Mouse (Mus musculus): ENCODE results near the gene Arsa. TPM values are rescaled to one million over a fixed set of nuclear protein-coding genes. Genes with fewer than 3 reads are reported as not detected.

The Arsa gene
- polyA plus RNA-seq, 1 experiment from 2014 or later, result 20.7 TPM

GRCm38 (mm10) chr15:89521951-89522350 lies 44.7 kb upstream of the Arsa start:
- DNase-seq (ENCODE audit: low spot score) (no peak), ATAC-seq (ENCODE audit: low FRiP score) (no peak)
- Histone ChIP-seq H3K9ac (no peak overlapping the region), H3K36me3 (replicated peaks; ENCODE audit: control insufficient read depth, insufficient read depth) (peaks cover 11% of the 10 kb centered on the region), H3K27me3 (ENCODE audit: control insufficient read depth, insufficient read depth, low read length) (peaks cover 21% of the 10 kb centered on the region), H3K4me1 (replicated peaks; ENCODE audit: control insufficient read depth, insufficient read depth, low read length) (peaks cover 10% of the 10 kb centered on the region; the same call in 1 of the 2 replicates), H3K27ac (no peak overlapping the region), H3K9me3 (ENCODE audit: control insufficient read depth, low read length) (no peaks in the 10 kb centered on the region), H3K4me2 (replicated peaks) (no peak overlapping the region), H3K4me3 (replicated peaks; ENCODE audit: low read length) (no peak overlapping the region)
- WGBS, result 78% methylated on average over 7 of the region's 7 CpGs

- Histone ChIP-seq H3K9me3 (ENCODE audit: control insufficient read depth, low read length) (no peaks in the 10 kb centered on the region), H3K9ac (no peak overlapping the region), H3K36me3 (replicated peaks; ENCODE audit: control insufficient read depth, insufficient read depth) (peaks cover 18% of the 10 kb centered on the region; the same call in 1 of the 2 replicates), H3K27me3 (ENCODE audit: control insufficient read depth, insufficient read depth, low read length) (no peaks in the 10 kb centered on the region), H3K4me2 (replicated peaks) (no peak overlapping the region), H3K27ac (no peak overlapping the region), H3K4me1 (replicated peaks; ENCODE audit: control insufficient read depth, insufficient read depth, low read length) (no peaks in the 10 kb centered on the region), H3K4me3 (replicated peaks; ENCODE audit: low read length) (no peak overlapping the region)
- DNase-seq (ENCODE audit: low spot score), result no peak
- 84% methylated on average over 4 of the region's 4 CpGs for WGBS
- no peak for ATAC-seq (ENCODE audit: low FRiP score)
Measured at GRCm38 (mm10) chr15:89512679-89513078, 35.5 kb upstream of the Arsa start.

GRCm38 (mm10) chr15:89507751-89508150 lies 30.5 kb upstream of the Arsa start:
- DNase-seq (ENCODE audit: low spot score), result no peak
- H3K9me3 ChIP-seq (ENCODE audit: control insufficient read depth, low read length), result no peaks in the 10 kb centered on the region
- H3K9ac ChIP-seq, result no peak overlapping the region
- 93% methylated on average over 8 of the region's 8 CpGs for WGBS
- H3K4me3 ChIP-seq (replicated peaks; ENCODE audit: low read length), result no peak overlapping the region
- no peaks in the 10 kb centered on the region for H3K27me3 ChIP-seq (ENCODE audit: control insufficient read depth, insufficient read depth, low read length)
- H3K4me1 ChIP-seq (replicated peaks; ENCODE audit: control insufficient read depth, insufficient read depth, low read length), result no peaks in the 10 kb centered on the region
- no peak overlapping the region for H3K27ac ChIP-seq
- no peak for ATAC-seq (ENCODE audit: low FRiP score)
- peaks cover 49% of the 10 kb centered on the region for H3K36me3 ChIP-seq (replicated peaks; ENCODE audit: control insufficient read depth, insufficient read depth)
- H3K4me2 ChIP-seq (replicated peaks), result no peak overlapping the region

GRCm38 (mm10) chr15:89504838-89505237 lies 27.6 kb upstream of the Arsa start:
- 96% methylated on average over 9 of the region's 9 CpGs for WGBS
- no peak overlapping the region for H3K27ac ChIP-seq
- H3K9me3 ChIP-seq (ENCODE audit: control insufficient read depth, low read length), result no peaks in the 10 kb centered on the region
- H3K4me3 ChIP-seq (replicated peaks; ENCODE audit: low read length), result no peak overlapping the region
- DNase-seq (ENCODE audit: low spot score) (no peak), ATAC-seq (ENCODE audit: low FRiP score) (no peak)
- H3K36me3 ChIP-seq (replicated peaks; ENCODE audit: control insufficient read depth, insufficient read depth), result peaks cover 43% of the 10 kb centered on the region
- peaks cover 9% of the 10 kb centered on the region for H3K4me1 ChIP-seq (replicated peaks; ENCODE audit: control insufficient read depth, insufficient read depth, low read length)
- H3K4me2 ChIP-seq (replicated peaks), result no peak overlapping the region
- no peaks in the 10 kb centered on the region for H3K27me3 ChIP-seq (ENCODE audit: control insufficient read depth, insufficient read depth, low read length)
- H3K9ac ChIP-seq, result no peak overlapping the region

- Histone ChIP-seq H3K9me3 (ENCODE audit: control insufficient read depth, low read length) (no peaks in the 10 kb centered on the region), H3K4me1 (replicated peaks; ENCODE audit: control insufficient read depth, insufficient read depth, low read length) (peaks cover 27% of the 10 kb centered on the region), H3K4me2 (replicated peaks) (peak overlapping the region; percentile 91), H3K27me3 (ENCODE audit: control insufficient read depth, insufficient read depth, low read length) (no peaks in the 10 kb centered on the region), H3K36me3 (replicated peaks; ENCODE audit: control insufficient read depth, insufficient read depth) (peaks cover 27% of the 10 kb centered on the region), H3K4me3 (replicated peaks; ENCODE audit: low read length) (peak overlapping the region; percentile 88; the same call in 1 of the 2 replicates), H3K27ac (no peak overlapping the region), H3K9ac (no peak overlapping the region)
- DNase-seq (ENCODE audit: low spot score), result no peak
- ATAC-seq (ENCODE audit: low FRiP score), result no peak
- 88% methylated on average over 3 of the region's 3 CpGs for WGBS
Measured at GRCm38 (mm10) chr15:89501321-89501720, 24.1 kb upstream of the Arsa start.

GRCm38 (mm10) chr15:89500221-89500791 lies 23.1 kb upstream of the Arsa start:
- Histone ChIP-seq H3K9me3 (ENCODE audit: control insufficient read depth, low read length) (no peaks in the 10 kb centered on the region), H3K36me3 (replicated peaks; ENCODE audit: control insufficient read depth, insufficient read depth) (peaks cover 22% of the 10 kb centered on the region), H3K27ac (peak overlapping the region; percentile 87; the same call in 1 of the 2 replicates), H3K27me3 (ENCODE audit: control insufficient read depth, insufficient read depth, low read length) (no peaks in the 10 kb centered on the region), H3K4me3 (replicated peaks; ENCODE audit: low read length) (peak overlapping the region; percentile 88), H3K9ac (peak overlapping the region; percentile 91), H3K4me2 (replicated peaks) (peak overlapping the region; percentile 91), H3K4me1 (replicated peaks; ENCODE audit: control insufficient read depth, insufficient read depth, low read length) (peaks cover 32% of the 10 kb centered on the region)
- ATAC-seq (ENCODE audit: low FRiP score) (peak; percentile 34), DNase-seq (ENCODE audit: low spot score) (peak; percentile 30)
- WGBS, result 2% methylated on average over 35 of the region's 35 CpGs

GRCm38 (mm10) chr15:89499784-89500220 lies 22.6 kb upstream of the Arsa start:
- Histone ChIP-seq H3K9ac (peak overlapping the region; percentile 91), H3K36me3 (replicated peaks; ENCODE audit: control insufficient read depth, insufficient read depth) (peaks cover 18% of the 10 kb centered on the region), H3K4me3 (replicated peaks; ENCODE audit: low read length) (peak overlapping the region; percentile 88), H3K4me1 (replicated peaks; ENCODE audit: control insufficient read depth, insufficient read depth, low read length) (peaks cover 32% of the 10 kb centered on the region), H3K9me3 (ENCODE audit: control insufficient read depth, low read length) (no peaks in the 10 kb centered on the region), H3K27ac (peak overlapping the region; percentile 87), H3K4me2 (replicated peaks) (peak overlapping the region; percentile 91), H3K27me3 (ENCODE audit: control insufficient read depth, insufficient read depth, low read length) (no peaks in the 10 kb centered on the region)
- peak; percentile 74 for ATAC-seq (ENCODE audit: low FRiP score)
- DNase-seq (ENCODE audit: low spot score), result peak; percentile 77
- under 1% methylated on average over 49 of the region's 60 CpGs for WGBS

GRCm38 (mm10) chr15:89498961-89499688 lies 21.9 kb upstream of the Arsa start, which contains the start of gene Shank3:
Gene Shank3 (plus strand): TSS chr15:89499623.
- H3K9ac ChIP-seq, result peak within 1 kb of the TSS; percentile 91
- peaks cover 32% of the 10 kb centered on the region for H3K4me1 ChIP-seq (replicated peaks; ENCODE audit: control insufficient read depth, insufficient read depth, low read length)
- ATAC-seq (ENCODE audit: low FRiP score), result peak; percentile 49
- H3K27ac ChIP-seq, result peak within 1 kb of the TSS; percentile 87
- peak within 1 kb of the TSS; percentile 88 for H3K4me3 ChIP-seq (replicated peaks; ENCODE audit: low read length)
- peaks cover 12% of the 10 kb centered on the region for H3K36me3 ChIP-seq (replicated peaks; ENCODE audit: control insufficient read depth, insufficient read depth)
- H3K9me3 ChIP-seq (ENCODE audit: control insufficient read depth, low read length), result no peaks in the 10 kb centered on the region
- under 1% methylated on average over 41 of the region's 72 CpGs for WGBS
- no peaks in the 10 kb centered on the region for H3K27me3 ChIP-seq (ENCODE audit: control insufficient read depth, insufficient read depth, low read length)
- DNase-seq (ENCODE audit: low spot score), result peak; percentile 32
- H3K4me2 ChIP-seq (replicated peaks), result peak within 1 kb of the TSS; percentile 91
